25 mouse cellular contexts compared by ENCODE assay signal in the genomic region with DNA sequence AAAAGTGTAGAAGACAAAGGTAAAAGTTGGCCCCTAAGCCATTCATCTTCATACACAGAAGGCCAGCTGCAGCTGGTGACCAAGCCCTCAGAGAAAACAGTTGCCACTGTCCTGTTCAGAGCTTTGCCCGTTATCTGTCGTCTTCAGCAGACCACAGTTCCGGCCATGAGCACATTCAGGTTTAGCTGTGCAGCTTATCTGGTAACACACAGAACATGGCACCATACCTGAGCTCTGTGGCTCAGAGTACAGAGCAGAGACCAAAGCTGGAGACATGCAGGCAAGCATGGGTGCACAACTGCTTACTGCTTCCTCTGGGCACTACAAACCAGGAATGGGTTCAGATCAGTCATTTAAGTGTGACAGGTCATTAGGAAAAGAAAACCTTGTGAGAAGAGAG. TPM values are rescaled to one million over a fixed set of nuclear protein-coding genes. Genes with fewer than 3 reads are reported as not detected.
DNase-seq lines count a peak whose midpoint lies in the region; ATAC-seq and TF ChIP-seq lines count a peak whose summit lies in the region.
"Had no signal": no experiment of that assay in that cellular context is flagged by ENCODE, and none has a peak within 500 bp of the region (broad histone marks: within the 10 kb centered on the region; RNA-seq: fewer than 3 reads in every experiment).

No protein-coding gene starts in this region.

- no peak overlapping the region for H3K27ac ChIP-seq in stomach, embryonic 15.5 days
- H3K27ac ChIP-seq in stomach, postnatal 0 days (replicated peaks) = no peak overlapping the region
- H3K27ac ChIP-seq in liver, embryonic 15.5 days (replicated peaks) = 0 out of 2 replicates have a peak overlapping the region, but pooled peaks have one; percentile 42
- H3K27ac ChIP-seq: limb, embryonic 15.5 days had no signal

- TF ChIP-seq CTCF in stomach, postnatal 0 days (IDR thresholded peaks at IDR 0.05; ENCODE audit: low read depth) = no peak

- DNase-seq in stomach, postnatal 0 days (ENCODE audit: low spot score) = no peak
- no peak for DNase-seq in adrenal gland, postnatal 36 days
- DNase-seq in thymus, postnatal 0 days (ENCODE audit: low spot score) = no peak
- no peak for DNase-seq in left cerebral cortex, adult 9 months (ENCODE audit: low spot score in 2 of 2)
- DNase-seq: adrenal gland, postnatal 25 days; cerebellum, adult 8-10 months; gastrocnemius, postnatal 25 days; kidney, adult 11 months; layer of hippocampus, postnatal 36 days; right cerebral cortex, postnatal 14 days; thymus, postnatal 25 days had no signal

- H3K4me3 ChIP-seq in stomach, embryonic 15.5 days (replicated peaks) = no peak overlapping the region
- no peak overlapping the region for H3K4me3 ChIP-seq in stomach, postnatal 0 days (ENCODE audit: low read depth, low read length)
- no peak overlapping the region for H3K4me3 ChIP-seq in liver, embryonic 15.5 days (replicated peaks)
- H3K4me3 ChIP-seq: erythroblast, embryonic 14.5 days; limb, embryonic 15.5 days had no signal

- 85% methylated on average over 3 of the region's 3 CpGs for WGBS in stomach, embryonic 15.5 days
- WGBS in stomach, postnatal 0 days = 95% methylated on average over 3 of the region's 3 CpGs
- 9% methylated on average over 3 of the region's 3 CpGs for WGBS in liver, embryonic 15.5 days (ENCODE audit: insufficient replicate concordance)

- peak; percentile 65; the same call in 1 of the 2 replicates for ATAC-seq in stomach, embryonic 15.5 days (ENCODE audit: insufficient read depth, low FRiP score, low read depth)
- no peak for ATAC-seq in stomach, postnatal 0 days (ENCODE audit: low FRiP score, low TSS enrichment)
- peak; percentile 81 for ATAC-seq in erythroblast, adult 5-6 weeks (replicated peaks; ENCODE audit: low FRiP score, poor library complexity, severe bottlenecking)
- peak; percentile 93 for ATAC-seq in liver, embryonic 15.5 days (ENCODE audit: insufficient read depth)
- ATAC-seq: forebrain, embryonic 14.5 days; lung, postnatal 0 days; midbrain, embryonic 16.5 days had no signal

- TF ChIP-seq EP300 in stomach, postnatal 0 days (optimal IDR thresholded peaks at IDR 0.05) = no peak

- H3K9me3 ChIP-seq in stomach, embryonic 15.5 days = no peaks in the 10 kb centered on the region
- H3K9me3 ChIP-seq in stomach, postnatal 0 days (ENCODE audit: control insufficient read depth, low read length) = no peaks in the 10 kb centered on the region
- H3K9me3 ChIP-seq in liver, embryonic 15.5 days (replicated peaks) = no peaks in the 10 kb centered on the region
- H3K9me3 ChIP-seq: limb, embryonic 15.5 days had no signal

- H3K9ac ChIP-seq in stomach, embryonic 15.5 days = no peak overlapping the region
- H3K9ac ChIP-seq in stomach, postnatal 0 days (ENCODE audit: low read length) = no peak overlapping the region
- 0 out of 2 replicates have a peak overlapping the region, but pooled peaks have one; percentile 2 for H3K9ac ChIP-seq in liver, embryonic 15.5 days
- H3K9ac ChIP-seq: limb, embryonic 15.5 days had no signal

- H3K4me2 ChIP-seq in stomach, embryonic 15.5 days = no peak overlapping the region
- H3K4me2 ChIP-seq in stomach, postnatal 0 days (replicated peaks; ENCODE audit: low read depth) = no peak overlapping the region
- H3K4me2 ChIP-seq in liver, embryonic 15.5 days = peak overlapping the region; percentile 17; the same call in 1 of the 2 replicates
- H3K4me2 ChIP-seq: limb, embryonic 15.5 days had no signal

- H3K4me1 ChIP-seq in stomach, embryonic 15.5 days = no peaks in the 10 kb centered on the region
- no peaks in the 10 kb centered on the region for H3K4me1 ChIP-seq in stomach, postnatal 0 days (replicated peaks; ENCODE audit: control insufficient read depth, insufficient read depth)
- H3K4me1 ChIP-seq in liver, embryonic 15.5 days (replicated peaks) = peaks cover 34% of the 10 kb centered on the region
- H3K4me1 ChIP-seq: limb, embryonic 15.5 days had no signal

- peaks cover 70% of the 10 kb centered on the region for H3K36me3 ChIP-seq in stomach, embryonic 15.5 days
- peaks cover 44% of the 10 kb centered on the region for H3K36me3 ChIP-seq in stomach, postnatal 0 days (ENCODE audit: control insufficient read depth, insufficient read depth, low read length)
- H3K36me3 ChIP-seq in liver, embryonic 15.5 days (replicated peaks) = peaks cover 100% of the 10 kb centered on the region

- no peaks in the 10 kb centered on the region for H3K27me3 ChIP-seq in stomach, embryonic 15.5 days (replicated peaks)
- no peaks in the 10 kb centered on the region for H3K27me3 ChIP-seq in stomach, postnatal 0 days (ENCODE audit: control insufficient read depth, insufficient read depth, low read length)
- H3K27me3 ChIP-seq in liver, embryonic 15.5 days = no peaks in the 10 kb centered on the region
- H3K27me3 ChIP-seq: limb, embryonic 15.5 days had no signal

RNA-seq across cellular contexts. Expression of gene Faap100, which starts 27.3 kb away (rescaled TPM):
- 31.5 and 33.0 TPM in 2 replicates for polyA plus RNA-seq in stomach, embryonic 15.5 days (2015; fragmentation: Nextera tagmentation; extraction: Ambion mirVana)
- polyA plus RNA-seq in stomach, postnatal 0 days (2015; fragmentation: Nextera tagmentation; extraction: Ambion mirVana) = 14.3 and 15.3 TPM in 2 replicates
- 0.96 and 3.6 TPM in 2 replicates for total RNA-seq in erythroblast, adult 5-6 weeks (2015; ENCODE audit: low replicate concordance)
- total RNA-seq in erythroblast, adult 5-6 weeks (2017; ENCODE audit: low replicate concordance) = 1.4 and 2.9 TPM in 2 replicates
- 6.2 and 7.2 TPM in 2 replicates for polyA plus RNA-seq in liver, embryonic 15.5 days (2015; fragmentation: Nextera tagmentation; extraction: Ambion mirVana)
- 10 to 100 TPM; 21.3 to 32.1 TPM for total RNA-seq in adrenal gland, postnatal 36 days (2021)
- 12.8 and 15.9 TPM in 2 replicates for polyA plus RNA-seq in thymus, postnatal 0 days (2015; fragmentation: Nextera tagmentation; extraction: Ambion mirVana)

RNA-seq across cellular contexts. Expression of gene Nploc4, which starts 31.6 kb away (rescaled TPM):
- polyA plus RNA-seq in stomach, embryonic 15.5 days (2015; fragmentation: Nextera tagmentation; extraction: Ambion mirVana) = 28.1 and 29.8 TPM in 2 replicates
- 15.7 and 17.9 TPM in 2 replicates for polyA plus RNA-seq in stomach, postnatal 0 days (2015; fragmentation: Nextera tagmentation; extraction: Ambion mirVana)
- 16.1 and 17.6 TPM in 2 replicates for total RNA-seq in erythroblast, adult 5-6 weeks (2015; ENCODE audit: low replicate concordance)
- 24.6 and 31.8 TPM in 2 replicates for total RNA-seq in erythroblast, adult 5-6 weeks (2017; ENCODE audit: low replicate concordance)
- 20.6 and 24.3 TPM in 2 replicates for polyA plus RNA-seq in liver, embryonic 15.5 days (2015; fragmentation: Nextera tagmentation; extraction: Ambion mirVana)
- total RNA-seq in adrenal gland, postnatal 36 days (2021) = 100 to 1,000 TPM in 1 of 2 experiments, 10 to 100 TPM in 1; 86.2 to 101 TPM
- polyA plus RNA-seq in thymus, postnatal 0 days (2015; fragmentation: Nextera tagmentation; extraction: Ambion mirVana) = 24.8 and 29.3 TPM in 2 replicates

RNA-seq across cellular contexts. Expression of gene Tspan10, which starts 36.6 kb away (rescaled TPM):
- not detected in 2 replicates for polyA plus RNA-seq in stomach, embryonic 15.5 days (2015; fragmentation: Nextera tagmentation; extraction: Ambion mirVana)
- not detected in 2 replicates for polyA plus RNA-seq in stomach, postnatal 0 days (2015; fragmentation: Nextera tagmentation; extraction: Ambion mirVana)
- total RNA-seq in erythroblast, adult 5-6 weeks (2015; ENCODE audit: low replicate concordance) = 1.3 TPM in 1 of 2 replicates, not detected in the other
- not detected in 2 replicates for total RNA-seq in erythroblast, adult 5-6 weeks (2017; ENCODE audit: low replicate concordance)
- polyA plus RNA-seq in liver, embryonic 15.5 days (2015; fragmentation: Nextera tagmentation; extraction: Ambion mirVana) = not detected in 2 replicates
- 1 to 10 TPM in 1 of 2 experiments, not detected in 1; 2.6 TPM for total RNA-seq in adrenal gland, postnatal 36 days (2021)
- 1.2 TPM in 2 replicates for polyA plus RNA-seq in thymus, postnatal 0 days (2015; fragmentation: Nextera tagmentation; extraction: Ambion mirVana)
- total RNA-seq: adrenal gland, postnatal 25 days; layer of hippocampus, adult 18-20 months; neutrophil, adult 5-6 weeks had no signal
- polyA plus RNA-seq: erythroblast, embryonic 14.5 days; forebrain, embryonic 14.5 days; hindbrain, embryonic 11.5 days; kidney, embryonic 16.5 days; lung, postnatal 0 days; midbrain, embryonic 16.5 days had no signal

RNA-seq across cellular contexts. Expression of gene Fscn2, which starts 44.5 kb away (rescaled TPM):
- 0.49 and 0.85 TPM in 2 replicates for polyA plus RNA-seq in stomach, embryonic 15.5 days (2015; fragmentation: Nextera tagmentation; extraction: Ambion mirVana)
- polyA plus RNA-seq in stomach, postnatal 0 days (2015; fragmentation: Nextera tagmentation; extraction: Ambion mirVana) = 0.41 and 0.47 TPM in 2 replicates
- not detected in 2 replicates for total RNA-seq in erythroblast, adult 5-6 weeks (2015; ENCODE audit: low replicate concordance)
- total RNA-seq in erythroblast, adult 5-6 weeks (2017; ENCODE audit: low replicate concordance) = not detected in 2 replicates
- not detected in 2 replicates for polyA plus RNA-seq in liver, embryonic 15.5 days (2015; fragmentation: Nextera tagmentation; extraction: Ambion mirVana)
- under 1 TPM in 1 of 2 experiments, not detected in 1; 0.59 TPM for total RNA-seq in adrenal gland, postnatal 36 days (2021)
- polyA plus RNA-seq in thymus, postnatal 0 days (2015; fragmentation: Nextera tagmentation; extraction: Ambion mirVana) = 0.46 and 0.59 TPM in 2 replicates
- total RNA-seq: heart, adult 8-10 months had no signal
- polyA plus RNA-seq: erythroblast, embryonic 14.5 days; spleen, adult 2 months had no signal

RNA-seq across cellular contexts. Expression of gene Pde6g, which starts 47.4 kb away (rescaled TPM):
- 0.26 TPM in 1 of 2 replicates, not detected in the other for polyA plus RNA-seq in stomach, embryonic 15.5 days (2015; fragmentation: Nextera tagmentation; extraction: Ambion mirVana)
- 0.15 TPM in 1 of 2 replicates, not detected in the other for polyA plus RNA-seq in stomach, postnatal 0 days (2015; fragmentation: Nextera tagmentation; extraction: Ambion mirVana)
- total RNA-seq in erythroblast, adult 5-6 weeks (2015; ENCODE audit: low replicate concordance) = not detected in 2 replicates
- not detected in 2 replicates for total RNA-seq in erythroblast, adult 5-6 weeks (2017; ENCODE audit: low replicate concordance)
- polyA plus RNA-seq in liver, embryonic 15.5 days (2015; fragmentation: Nextera tagmentation; extraction: Ambion mirVana) = 0.17 TPM in 1 of 2 replicates, not detected in the other
- total RNA-seq in adrenal gland, postnatal 36 days (2021) = under 1 TPM; 0.53 to 0.66 TPM
- polyA plus RNA-seq in thymus, postnatal 0 days (2015; fragmentation: Nextera tagmentation; extraction: Ambion mirVana) = 0.14 TPM in 1 of 2 replicates, not detected in the other
- total RNA-seq: neutrophil, adult 5-6 weeks had no signal
- polyA plus RNA-seq: erythroblast, embryonic 14.5 days; forebrain, embryonic 14.5 days; lung, postnatal 0 days had no signal
